Mouse (Mus musculus) yolk sac, embryonic 10.5 days (tissue): ENCODE measurements around the gene Tdo2.
A peak's percentile ranks its signal among the peaks of the same experiment; 100 is the strongest.

Experiments used
- DNase-seq: peaks from one replicate; pipeline ENCODE4 v3.0.0-alpha.2; 2017; ENCODE audit warnings: low spot score

The Tdo2 gene

GRCm38 (mm10) chr3:81976102-81976501, at the start of gene Tdo2:
Tdo2 (minus strand) TSS chr3:81976202.
- no peak for DNase-seq

- DNase-seq: no peak
These were observed 47.1 kb upstream of the Tdo2 start for GRCm38 (mm10) chr3:82023065-82023464.

GRCm38 (mm10) chr3:82022421-82022920, 46.5 kb upstream of the Tdo2 start:
- no peak for DNase-seq

GRCm38 (mm10) chr3:82014148-82014703, 38.2 kb upstream of the Tdo2 start:
- no peak for DNase-seq

GRCm38 (mm10) chr3:82007002-82007401, 31.0 kb upstream of the Tdo2 start:
- no peak for DNase-seq

GRCm38 (mm10) chr3:81995988-81996387, 20.0 kb upstream of the Tdo2 start:
- DNase-seq: no peak

- DNase-seq: no peak
These were observed 19.4 kb upstream of the Tdo2 start for GRCm38 (mm10) chr3:81995371-81995770.

GRCm38 (mm10) chr3:81990531-81990930, 14.5 kb upstream of the Tdo2 start:
- DNase-seq: no peak

GRCm38 (mm10) chr3:81989692-81990141, 13.7 kb upstream of the Tdo2 start:
- DNase-seq: peak; percentile 58

GRCm38 (mm10) chr3:81987628-81988027, 11.6 kb upstream of the Tdo2 start:
- DNase-seq: no peak

- DNase-seq: no peak
These were observed 10.1 kb upstream of the Tdo2 start for GRCm38 (mm10) chr3:81986103-81986502.

GRCm38 (mm10) chr3:81985100-81985499, 9.1 kb upstream of the Tdo2 start:
- no peak for DNase-seq

GRCm38 (mm10) chr3:81983120-81983895, 7.3 kb upstream of the Tdo2 start:
- no peak for DNase-seq

- no peak for DNase-seq
These were observed 6.0 kb upstream of the Tdo2 start, which contains the start of gene Asic5 for GRCm38 (mm10) chr3:81981990-81982389. Asic5 (plus strand) TSS chr3:81982290.

GRCm38 (mm10) chr3:81981576-81981975, 5.6 kb upstream of the Tdo2 start:
- DNase-seq: no peak

- peak; percentile 37 for DNase-seq
These were observed 395 bp downstream of the Tdo2 start for GRCm38 (mm10) chr3:81975607-81976006.

- DNase-seq: no peak
These were observed 11.4 kb downstream of the Tdo2 start for GRCm38 (mm10) chr3:81964596-81964995.

GRCm38 (mm10) chr3:81963768-81964167, 12.2 kb downstream of the Tdo2 start:
- DNase-seq: no peak

GRCm38 (mm10) chr3:81961336-81961735, 14.7 kb downstream of the Tdo2 start:
- DNase-seq: no peak

GRCm38 (mm10) chr3:81957484-81957883, 18.5 kb downstream of the Tdo2 start:
- no peak for DNase-seq

GRCm38 (mm10) chr3:81951785-81952184, 24.2 kb downstream of the Tdo2 start:
- no peak for DNase-seq

- no peak for DNase-seq
These were observed 27.0 kb downstream of the Tdo2 start for GRCm38 (mm10) chr3:81949048-81949447.

- no peak for DNase-seq
These were observed 31.1 kb downstream of the Tdo2 start for GRCm38 (mm10) chr3:81944851-81945393.
